Mouse (Mus musculus) liver, adult (tissue): ENCODE measurements at regions not wholly inside any gene's neighbourhood (a gene's known extent, or its start where the extent isn't known, plus 50 kb on each side); places are given as distances from the start of the nearest gene placed in this dataset.
A peak's percentile ranks its signal among the peaks of the same experiment; 100 is the strongest.

Experiments used
- GATA4 ChIP-seq: IDR thresholded peaks from 2 replicates; pipeline ENCODE4 v1.6.1; 2014; ENCODE audit warnings: mild to moderate bottlenecking, low read length; ENCODE audit not compliant: insufficient replicate concordance

DNA sequence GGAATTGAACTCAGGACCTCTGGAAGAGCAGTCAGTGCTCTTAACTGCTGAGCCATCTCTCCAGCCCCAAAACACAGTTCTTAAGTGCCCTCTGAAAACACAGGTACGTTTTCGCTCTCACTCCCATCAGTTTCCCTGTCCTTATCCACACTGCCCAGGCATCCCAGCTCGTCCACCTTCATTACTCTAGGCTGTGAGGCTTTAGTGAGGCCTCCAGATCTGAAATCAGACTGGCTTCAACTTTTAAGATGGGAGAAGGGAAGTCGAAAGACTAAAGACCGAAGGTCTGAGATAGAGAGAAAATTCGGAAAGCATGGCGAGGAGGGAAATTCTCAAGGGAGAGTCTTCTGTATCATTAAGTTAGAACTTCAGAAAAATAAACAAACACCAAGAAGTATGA lies 54.8 kb upstream of the Tet2 start:
- no peak for TF ChIP-seq GATA4

DNA sequence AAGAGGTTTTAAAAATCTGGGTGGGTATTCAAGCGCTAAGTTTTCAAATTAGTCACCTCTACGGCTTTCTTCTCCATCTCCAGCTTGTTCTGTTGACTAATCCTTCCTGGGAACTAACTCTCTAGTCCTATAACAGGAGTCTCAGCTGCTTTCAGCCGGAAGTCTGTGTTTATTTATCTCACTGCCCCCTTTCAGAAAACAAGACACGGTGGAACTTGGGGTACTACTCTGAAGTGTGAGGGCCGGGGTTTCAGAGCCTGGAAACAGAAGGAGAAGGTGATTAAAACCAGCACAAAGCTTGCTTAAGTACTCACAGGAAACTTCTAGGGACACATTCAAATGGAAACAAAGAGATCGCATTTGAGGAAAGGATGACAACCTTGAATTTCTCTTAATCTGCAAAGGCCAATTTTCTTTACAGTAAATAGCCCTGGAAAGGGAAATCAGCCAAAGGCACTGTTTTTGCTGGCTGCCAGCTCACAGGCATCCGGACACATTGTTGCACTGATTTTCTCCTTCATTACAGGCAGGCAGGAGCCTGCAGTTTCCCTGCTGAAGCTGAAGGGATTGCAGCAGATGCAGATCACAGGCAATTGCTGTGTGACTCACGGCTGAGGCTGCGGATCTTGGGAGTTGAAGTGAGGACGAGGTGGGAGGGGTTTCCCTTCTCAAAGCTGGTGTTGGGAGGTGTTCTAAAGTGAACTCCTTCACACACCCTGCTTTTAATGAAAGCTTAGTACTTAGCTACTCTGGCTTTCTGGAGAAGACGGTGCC lies 55.7 kb upstream of the Tet2 start:
- no peak for TF ChIP-seq GATA4

DNA sequence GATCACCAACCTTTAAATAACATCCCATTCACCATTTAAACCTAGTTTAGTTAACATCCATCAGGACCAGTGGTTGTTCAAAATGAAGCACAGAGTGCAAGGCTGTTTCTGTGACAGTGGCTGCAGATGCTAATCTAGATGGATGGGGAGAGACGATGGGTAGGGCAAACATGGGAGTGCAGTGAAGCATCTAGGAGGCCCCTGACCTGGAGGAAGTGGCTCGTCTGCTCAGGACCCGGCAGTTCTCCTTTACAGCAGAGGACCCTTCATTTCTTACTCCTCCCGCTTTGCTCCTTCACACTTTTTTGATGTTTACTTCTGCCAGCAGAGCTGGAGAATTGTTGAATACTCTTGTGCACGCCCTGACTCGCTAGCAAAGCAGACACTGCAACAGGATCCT lies 60.5 kb upstream of the Tet2 start:
- TF ChIP-seq GATA4: no peak

DNA sequence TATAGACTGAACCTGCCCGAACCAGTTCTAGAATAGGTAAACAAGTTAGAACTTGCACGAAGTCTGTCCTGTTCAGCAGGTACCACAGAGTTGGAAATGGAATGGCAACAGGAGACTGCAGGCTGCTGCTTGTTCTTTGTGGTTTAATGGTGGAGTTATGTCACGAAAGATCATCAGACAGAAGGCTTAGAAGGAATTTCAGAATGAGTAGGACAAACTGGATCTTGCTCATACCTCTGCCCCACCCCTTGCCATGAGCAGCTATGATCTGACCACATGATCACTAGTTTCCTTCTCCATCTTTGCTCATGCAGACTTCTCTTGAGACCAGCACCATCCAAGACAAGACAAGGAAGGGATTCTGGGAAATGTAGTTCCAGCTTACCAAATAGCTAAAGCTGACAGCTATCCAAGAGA lies 63.9 kb upstream of the Tet2 start:
- no peak for TF ChIP-seq GATA4

DNA sequence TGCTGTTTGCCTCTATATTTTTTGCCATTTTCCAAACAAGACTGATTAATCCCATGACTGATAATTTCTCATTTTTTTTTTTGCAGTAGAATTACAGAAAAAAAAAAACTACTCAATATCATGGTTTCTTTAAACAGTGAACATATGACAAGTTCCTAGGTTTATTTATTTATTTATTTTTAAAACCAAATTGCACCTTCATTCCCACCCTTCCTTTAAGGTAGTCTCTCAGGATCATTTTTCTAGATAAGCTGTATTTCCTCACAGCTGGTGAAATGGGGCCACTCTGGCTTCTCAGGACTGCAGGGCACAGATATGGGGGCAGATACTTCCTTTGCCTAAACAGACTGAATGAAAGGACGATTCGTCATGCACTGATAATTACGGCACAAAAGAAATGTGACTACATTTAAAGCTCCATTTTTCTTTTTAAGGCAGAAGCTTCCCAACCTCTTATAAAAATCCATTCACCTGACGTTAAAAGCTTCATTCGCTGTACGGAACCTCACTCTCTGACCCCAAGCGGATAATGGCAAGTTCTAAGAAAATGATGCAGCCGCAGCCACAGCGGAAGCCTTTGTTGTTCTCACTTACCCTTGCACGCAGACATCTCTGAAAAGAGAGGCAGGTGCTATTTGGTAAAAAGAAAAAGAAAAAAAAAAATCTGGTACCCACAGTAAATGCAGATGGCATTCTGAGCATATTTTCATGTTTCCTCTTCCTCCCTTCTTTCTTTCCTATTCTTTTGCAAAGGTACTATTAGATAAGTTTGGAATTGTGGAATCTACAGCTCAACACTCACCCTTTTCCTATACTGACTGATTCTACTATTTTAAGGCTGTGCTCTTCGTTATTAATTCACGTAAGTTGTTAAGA lies 69.1 kb upstream of the Tet2 start:
- TF ChIP-seq GATA4: no peak

DNA sequence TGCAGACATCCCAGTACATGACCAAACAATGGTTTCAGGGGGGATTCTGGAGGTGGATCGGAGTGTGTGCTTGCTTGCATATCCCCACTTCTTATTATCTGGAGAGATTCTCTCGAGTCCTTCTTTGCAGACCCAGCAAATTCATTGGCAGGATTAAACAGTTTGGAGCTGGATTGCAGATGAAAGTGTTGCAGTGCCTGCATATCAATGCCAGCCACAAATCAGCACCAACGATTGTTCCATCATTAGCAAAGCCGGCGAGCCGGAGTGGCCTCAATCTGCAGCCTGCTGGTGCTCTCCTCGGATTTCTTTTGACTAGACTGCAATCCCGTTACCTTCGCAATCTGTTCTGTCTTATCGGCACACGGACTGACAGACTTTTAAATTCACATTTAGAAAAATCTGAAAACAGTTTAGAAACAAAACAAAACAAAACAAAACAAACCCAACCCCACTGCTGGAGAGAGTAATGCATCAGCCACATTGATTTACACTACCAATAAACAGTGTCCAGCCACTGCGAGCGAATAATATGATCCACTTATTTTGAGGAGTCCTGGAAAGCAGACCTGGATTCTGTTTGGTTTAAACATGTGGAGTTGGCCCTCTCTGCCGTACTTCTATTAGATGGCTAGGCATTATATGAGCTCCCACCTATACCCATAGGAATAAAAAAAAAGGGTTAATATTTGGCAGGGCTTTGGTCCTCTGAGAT lies 69.9 kb upstream of the Tet2 start:
- no peak for TF ChIP-seq GATA4

DNA sequence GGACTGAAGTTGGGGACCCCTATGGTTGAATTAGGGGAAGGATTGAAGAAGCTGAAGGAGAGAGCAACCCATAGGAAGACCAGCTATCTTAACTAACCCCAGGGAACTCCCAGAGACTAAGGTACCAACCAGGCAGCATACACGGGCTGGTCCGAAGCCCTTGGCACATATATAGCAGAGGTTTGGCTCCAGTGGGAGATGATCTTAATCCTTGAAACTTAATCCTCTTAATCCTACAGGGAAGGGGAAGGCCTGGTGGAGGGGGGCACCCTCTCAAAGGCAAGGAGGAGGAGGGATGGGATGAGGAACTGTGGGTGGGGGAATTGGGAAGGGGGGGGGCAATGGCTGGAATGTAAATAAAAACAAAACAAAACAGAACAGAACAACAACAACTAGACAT lies 72.1 kb upstream of the Tet2 start:
- no peak for TF ChIP-seq GATA4

DNA sequence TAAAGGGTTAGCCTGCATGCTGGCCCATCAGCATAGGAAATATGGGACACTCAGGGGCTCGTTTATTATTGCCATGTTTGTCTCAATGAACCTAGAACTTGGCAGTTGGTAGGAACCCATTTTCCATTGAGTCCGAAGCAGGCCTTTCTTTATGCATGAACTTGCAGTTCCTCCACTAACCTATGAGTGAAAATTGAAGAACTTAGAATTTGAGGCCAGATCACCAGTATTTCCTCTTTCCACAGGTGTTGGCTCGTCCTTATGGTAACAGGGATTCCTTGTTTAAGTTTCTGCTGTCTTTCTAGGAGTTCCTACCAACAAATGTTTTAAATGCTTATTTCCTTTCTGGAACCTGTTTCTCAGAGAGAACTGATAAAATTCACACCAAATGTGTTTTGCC lies 73.6 kb upstream of the Tet2 start:
- no peak for TF ChIP-seq GATA4

DNA sequence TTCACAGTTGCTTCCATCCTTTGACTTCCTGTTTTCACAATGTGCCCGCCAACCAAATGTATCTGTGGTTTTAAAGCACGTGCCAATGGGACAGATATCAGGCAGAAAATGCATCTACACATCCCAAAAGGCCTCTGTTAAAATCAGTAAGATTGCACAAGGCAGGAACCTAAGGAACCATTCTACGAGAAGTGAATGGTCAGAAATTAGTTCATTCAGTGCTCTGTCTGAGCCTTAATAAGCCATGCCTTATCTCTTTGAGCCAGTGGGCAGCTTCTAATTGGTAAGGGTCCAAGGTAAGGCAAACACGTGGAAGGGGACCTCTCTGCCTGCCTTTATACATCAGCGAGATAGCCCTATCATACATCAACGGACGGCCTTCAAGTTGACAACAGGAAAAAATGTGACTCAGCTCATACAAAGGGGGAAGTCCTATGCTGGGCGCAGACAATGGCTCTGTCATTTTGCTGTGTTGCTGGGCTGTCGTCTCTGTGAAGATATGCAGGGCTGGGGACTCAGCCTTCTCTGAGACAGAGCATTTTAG lies 78.3 kb upstream of the Tet2 start:
- 0 out of 2 replicates have a peak, but pooled peaks have one; percentile 14 for TF ChIP-seq GATA4

DNA sequence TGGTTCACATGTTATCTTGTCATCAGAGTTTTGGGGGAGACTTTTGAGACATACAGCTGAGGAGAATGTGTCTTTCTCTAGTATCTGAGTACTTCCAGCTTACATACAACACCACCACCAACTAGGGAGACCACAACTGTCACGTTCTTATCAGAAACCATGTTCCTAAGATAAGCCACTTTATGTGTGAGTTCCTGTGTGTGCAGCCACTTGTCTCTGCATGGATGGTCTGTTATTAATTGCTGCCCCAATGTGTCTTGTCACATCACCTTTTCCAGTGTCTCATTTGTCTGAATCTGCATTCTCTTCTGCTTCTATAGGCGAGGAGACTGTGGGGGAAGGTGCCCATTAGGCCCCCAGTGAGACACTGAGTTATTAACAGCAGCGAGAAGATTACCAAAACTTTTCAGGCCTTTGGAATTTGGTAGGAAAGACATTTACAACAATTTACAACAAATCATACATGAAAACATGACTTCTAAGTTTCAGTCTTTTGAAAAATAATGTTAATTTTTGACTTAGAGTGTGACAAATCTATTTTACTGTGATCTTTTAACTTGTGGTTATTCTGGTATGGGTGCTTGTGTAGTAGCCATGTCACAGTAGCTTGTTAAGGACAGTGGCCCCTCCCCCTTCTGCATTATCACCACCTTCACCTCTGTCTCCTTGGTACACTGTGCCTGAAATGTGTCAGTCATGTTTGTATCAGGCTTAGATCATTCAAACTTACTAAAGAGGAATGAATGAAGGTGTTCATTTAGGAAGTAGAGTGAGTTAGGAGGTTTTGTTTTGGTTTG lies 79.3 kb upstream of the Tet2 start:
- no peak for TF ChIP-seq GATA4

DNA sequence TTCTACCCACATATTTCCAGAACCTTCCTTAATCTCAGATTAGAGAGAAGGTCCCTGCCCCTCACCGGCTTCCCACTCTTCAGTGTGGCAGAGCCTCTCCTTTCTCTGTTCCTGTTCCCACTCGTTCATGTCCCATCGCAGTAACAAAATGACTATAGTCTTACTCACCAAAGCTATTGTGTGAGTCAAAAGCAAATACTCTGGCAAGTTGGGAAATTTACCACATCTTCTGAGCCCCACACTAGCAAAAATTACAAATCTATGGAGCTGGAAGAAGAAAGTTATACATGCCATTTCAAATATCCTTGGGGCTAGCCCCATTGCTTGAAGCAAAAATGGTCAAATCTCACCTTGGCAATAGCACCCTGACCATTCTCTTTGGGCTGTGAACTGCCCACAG lies 80.1 kb upstream of the Tet2 start:
- TF ChIP-seq GATA4: no peak

DNA sequence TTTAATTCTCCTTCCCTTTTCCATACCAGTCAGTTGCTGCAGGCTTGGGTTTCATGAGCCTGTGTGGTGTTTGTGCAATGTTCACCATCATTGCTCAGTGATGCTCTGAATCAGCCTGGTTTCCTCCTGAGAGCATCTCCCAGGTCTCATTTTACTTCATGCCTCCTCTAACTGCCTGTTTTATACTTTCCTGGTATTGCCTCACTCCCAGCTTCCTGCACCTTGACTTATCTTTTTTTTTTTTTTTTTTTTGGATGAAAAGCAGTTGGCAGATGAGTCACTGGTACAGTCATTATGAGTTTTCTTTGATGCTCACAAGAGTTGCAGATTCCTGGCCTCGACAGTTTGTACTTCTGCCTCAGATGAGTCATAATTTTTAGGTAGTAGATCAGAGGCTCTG lies 81.5 kb upstream of the Tet2 start:
- TF ChIP-seq GATA4: no peak

DNA sequence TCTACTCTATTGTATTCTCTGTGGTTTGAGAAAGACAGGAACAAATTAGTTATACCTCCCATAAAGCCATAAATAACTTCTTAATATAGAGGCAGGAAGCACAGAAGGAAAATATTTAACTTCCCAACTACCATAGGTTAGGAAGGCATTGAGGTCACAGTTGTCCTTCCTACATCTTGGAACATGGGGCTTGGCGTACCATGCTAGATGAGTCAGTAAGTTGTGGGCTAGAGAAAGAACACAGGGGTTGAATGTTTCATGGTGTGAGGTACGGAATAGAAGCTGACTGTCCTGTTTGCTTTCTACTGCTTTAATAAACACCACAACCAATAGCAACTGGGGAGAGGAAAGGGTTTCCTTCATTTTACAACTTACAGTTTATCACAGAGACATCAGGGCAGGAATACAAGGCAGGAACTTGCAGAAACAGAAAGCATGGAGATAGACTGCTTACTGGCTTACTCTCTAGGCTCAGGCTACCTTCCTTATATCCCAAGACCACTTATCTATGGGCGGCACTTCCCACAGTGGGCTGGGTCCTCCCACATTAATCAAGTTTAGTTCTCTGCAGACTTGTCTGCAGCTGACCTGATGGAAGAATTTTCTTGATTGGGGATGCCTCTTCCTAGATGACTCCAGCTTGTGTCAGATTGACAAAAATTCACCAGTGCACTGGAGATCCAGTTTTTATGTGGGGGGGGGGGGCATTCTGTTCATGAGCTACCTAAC lies 82.3 kb upstream of the Tet2 start:
- no peak for TF ChIP-seq GATA4

DNA sequence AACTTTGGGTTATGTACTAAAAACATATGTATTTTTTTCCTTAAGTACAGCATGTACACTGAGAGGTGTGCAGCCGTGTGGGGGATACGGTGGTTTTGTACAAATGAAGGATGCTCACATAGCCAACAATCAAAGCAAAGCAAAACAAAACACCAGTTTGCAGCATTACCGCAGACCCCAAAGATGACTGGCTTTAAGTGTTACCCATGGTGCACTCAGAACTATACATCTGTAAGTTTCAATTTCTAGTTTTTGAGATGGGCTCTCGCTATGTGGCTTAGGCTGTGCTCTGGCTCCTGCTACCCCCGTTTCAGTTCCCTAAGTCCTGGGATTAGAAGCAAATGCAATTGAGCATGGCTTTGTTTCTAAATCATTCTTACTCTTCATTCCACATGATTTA lies 89.4 kb upstream of the Tet2 start:
- no peak for TF ChIP-seq GATA4
